Comparison of ENCODE assay signal across 9 mouse cellular contexts in the genomic region with DNA sequence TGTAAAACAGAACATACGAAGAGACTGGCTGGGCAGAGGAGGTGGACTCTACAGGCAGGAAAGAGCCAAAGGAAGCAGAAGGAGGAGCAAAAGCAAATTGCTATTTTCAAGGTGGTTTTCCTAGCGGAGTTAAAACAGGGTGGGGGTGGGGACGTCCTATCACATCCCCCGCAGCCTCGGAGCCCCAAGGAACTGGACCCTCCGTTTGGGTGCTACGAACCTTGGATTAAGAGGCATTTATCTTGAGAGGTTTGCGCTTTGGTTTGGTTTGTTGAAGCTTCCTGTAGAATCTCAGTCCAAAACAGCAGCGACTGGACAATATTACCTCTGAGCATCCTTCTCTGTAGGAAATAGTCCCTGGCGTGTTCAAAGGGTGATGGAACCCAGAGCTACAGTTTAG. TPM values are rescaled to one million over a fixed set of nuclear protein-coding genes. Genes with fewer than 3 reads are reported as not detected.
DNase-seq lines count a peak whose midpoint lies in the region; ATAC-seq and TF ChIP-seq lines count a peak whose summit lies in the region.
"Had no signal": no experiment of that assay in that cellular context is flagged by ENCODE, and none has a peak within 500 bp of the region (broad histone marks: within the 10 kb centered on the region; RNA-seq: fewer than 3 reads in every experiment).

No protein-coding gene starts in this region.

- H3K9ac ChIP-seq in liver, embryonic 11.5 days (ENCODE audit: low read depth, low read length): no peak overlapping the region
- H3K9ac ChIP-seq in forebrain, embryonic 14.5 days (ENCODE audit: low read length): no peak overlapping the region
- no peak overlapping the region for H3K9ac ChIP-seq in limb, embryonic 12.5 days (replicated peaks)

- WGBS in liver, embryonic 11.5 days: 13% methylated on average over 10 of the region's 10 CpGs
- 14% methylated on average over 10 of the region's 10 CpGs for WGBS in forebrain, embryonic 14.5 days
- WGBS in limb, embryonic 12.5 days: 15% methylated on average over 10 of the region's 10 CpGs
- WGBS in olfactory bulb, adult 2 months: 13% methylated on average over 10 of the region's 10 CpGs

- H3K4me1 ChIP-seq in liver, embryonic 11.5 days (replicated peaks; ENCODE audit: control insufficient read depth, insufficient read depth, low read length): peaks cover 3% of the 10 kb centered on the region; the same call in 1 of the 2 replicates
- H3K4me1 ChIP-seq in forebrain, embryonic 14.5 days (ENCODE audit: control insufficient read depth, insufficient read depth, low read length): no peaks in the 10 kb centered on the region
- H3K4me1 ChIP-seq in limb, embryonic 12.5 days (replicated peaks): peaks cover 20% of the 10 kb centered on the region
- H3K4me1 ChIP-seq in olfactory bulb, adult 2 months (ENCODE audit: control insufficient read depth, insufficient read depth, low read length): 0 out of 2 replicates have a peak, but pooled peaks cover 5% of the 10 kb centered on the region

- TF ChIP-seq CTCF in olfactory bulb, adult 2 months (IDR thresholded peaks at IDR 0.05; ENCODE audit: insufficient read depth, low read depth, low read length): no peak

- peaks cover 2% of the 10 kb centered on the region; the same call in 1 of the 2 replicates for H3K27me3 ChIP-seq in liver, embryonic 11.5 days (replicated peaks; ENCODE audit: control insufficient read depth, insufficient read depth, low read length)
- H3K27me3 ChIP-seq in forebrain, embryonic 14.5 days (replicated peaks; ENCODE audit: control insufficient read depth, insufficient read depth, low read length): no peaks in the 10 kb centered on the region; the same call in 1 of the 2 replicates
- H3K27me3 ChIP-seq in limb, embryonic 12.5 days: no peaks in the 10 kb centered on the region

- no peak for DNase-seq in liver, embryonic 11.5 days (ENCODE audit: low spot score)
- DNase-seq in liver: no peak
- no peak for DNase-seq in forebrain, embryonic 14.5 days (ENCODE audit: low spot score)
- no peak for DNase-seq in ovary, adult 18-20 months (ENCODE audit: low spot score)
- DNase-seq in left cerebral cortex, adult 18-20 months (ENCODE audit: low spot score in 2 of 2): no peak

- H3K36me3 ChIP-seq in liver, embryonic 11.5 days (ENCODE audit: control insufficient read depth, insufficient read depth, low read length): no peaks in the 10 kb centered on the region
- no peaks in the 10 kb centered on the region for H3K36me3 ChIP-seq in forebrain, embryonic 14.5 days (ENCODE audit: control insufficient read depth, insufficient read depth, low read length)
- H3K36me3 ChIP-seq in limb, embryonic 12.5 days: no peaks in the 10 kb centered on the region

- H3K27ac ChIP-seq in liver, embryonic 11.5 days (ENCODE audit: low read depth, low read length): no peak overlapping the region
- H3K27ac ChIP-seq in forebrain, embryonic 14.5 days (ENCODE audit: low read depth, low read length): no peak overlapping the region
- H3K27ac ChIP-seq in limb, embryonic 12.5 days: peak overlapping the region; percentile 51; the same call in 1 of the 2 replicates
- no peak overlapping the region for H3K27ac ChIP-seq in olfactory bulb, adult 2 months (ENCODE audit: insufficient read depth, low read depth, low read length)

- no peaks in the 10 kb centered on the region for H3K9me3 ChIP-seq in liver, embryonic 11.5 days (ENCODE audit: control insufficient read depth, low read length)
- H3K9me3 ChIP-seq in forebrain, embryonic 14.5 days (replicated peaks; ENCODE audit: control insufficient read depth, low read length): no peaks in the 10 kb centered on the region
- H3K9me3 ChIP-seq in limb, embryonic 12.5 days: peaks cover 3% of the 10 kb centered on the region; the same call in 1 of the 2 replicates

- no peak for TF ChIP-seq POLR2A in olfactory bulb, adult 2 months (IDR thresholded peaks at IDR 0.05; ENCODE audit: insufficient read depth, low read depth, low read length)

- ATAC-seq in liver, embryonic 11.5 days (replicated peaks; ENCODE audit: low FRiP score): no peak
- no peak for ATAC-seq in forebrain, embryonic 14.5 days
- ATAC-seq in limb, embryonic 12.5 days (ENCODE audit: insufficient number of reproducible peaks, insufficient read depth, low FRiP score, low TSS enrichment, low read depth): no peak
- no peak for ATAC-seq in erythroblast, adult 5-6 weeks (replicated peaks; ENCODE audit: low FRiP score, poor library complexity, severe bottlenecking)

- peak overlapping the region; percentile 48 for H3K4me2 ChIP-seq in liver, embryonic 11.5 days
- H3K4me2 ChIP-seq in forebrain, embryonic 14.5 days (ENCODE audit: low read length): peak overlapping the region; percentile 16
- peak overlapping the region; percentile 56 for H3K4me2 ChIP-seq in limb, embryonic 12.5 days

- no peak overlapping the region; the same call in 1 of the 2 replicates for H3K4me3 ChIP-seq in liver, embryonic 11.5 days (ENCODE audit: low read depth, low read length)
- H3K4me3 ChIP-seq in forebrain, embryonic 14.5 days (ENCODE audit: low read depth, low read length): no peak overlapping the region
- peak overlapping the region; percentile 29 for H3K4me3 ChIP-seq in limb, embryonic 12.5 days (replicated peaks)
- peak overlapping the region; percentile 0; the same call in 1 of the 2 replicates for H3K4me3 ChIP-seq in olfactory bulb, adult 2 months (ENCODE audit: insufficient read depth, low read depth, low read length)

RNA-seq across cellular contexts. Expression of a gene that starts 37.3 kb away (rescaled TPM):
- 210 and 219 TPM in 2 replicates for polyA plus RNA-seq in liver, embryonic 11.5 days (2014; fragmentation: Nextera tagmentation; extraction: Ambion mirVana)
- 63.3 and 75.1 TPM in 2 replicates for polyA plus RNA-seq in forebrain, embryonic 14.5 days (2014; fragmentation: Nextera tagmentation; extraction: Ambion mirVana)
- polyA plus RNA-seq in limb, embryonic 12.5 days (2016; fragmentation: Nextera tagmentation; extraction: Ambion mirVana): 85.8 and 113 TPM in 2 replicates
- polyA plus RNA-seq in olfactory bulb, adult 2 months (2012; ENCODE audit: insufficient read depth, insufficient read length, low replicate concordance, missing spikeins): not detected in 2 replicates
- 10 to 100 TPM; 60.3 to 68.1 TPM for total RNA-seq in left cerebral cortex, adult 18-20 months (2021)
- 71.7 and 84.2 TPM in 2 replicates for total RNA-seq in erythroblast, adult 5-6 weeks (2015; ENCODE audit: low replicate concordance)
- total RNA-seq in erythroblast, adult 5-6 weeks (2017; ENCODE audit: low replicate concordance): 40.7 and 52.0 TPM in 2 replicates

RNA-seq across cellular contexts. Expression of a gene that starts 41.9 kb away (rescaled TPM):
- 0.12 TPM in 1 of 2 replicates, not detected in the other for polyA plus RNA-seq in liver, embryonic 11.5 days (2014; fragmentation: Nextera tagmentation; extraction: Ambion mirVana)
- polyA plus RNA-seq in forebrain, embryonic 14.5 days (2014; fragmentation: Nextera tagmentation; extraction: Ambion mirVana): 1.5 and 2.3 TPM in 2 replicates
- polyA plus RNA-seq in limb, embryonic 12.5 days (2016; fragmentation: Nextera tagmentation; extraction: Ambion mirVana): 0.16 TPM in 1 of 2 replicates, not detected in the other
- not detected in 2 replicates for polyA plus RNA-seq in olfactory bulb, adult 2 months (2012; ENCODE audit: insufficient read depth, insufficient read length, low replicate concordance, missing spikeins)
- total RNA-seq in left cerebral cortex, adult 18-20 months (2021): 1 to 10 TPM; 5.1 TPM
- not detected in 2 replicates for total RNA-seq in erythroblast, adult 5-6 weeks (2015; ENCODE audit: low replicate concordance)
- total RNA-seq in erythroblast, adult 5-6 weeks (2017; ENCODE audit: low replicate concordance): 0.28 and 0.34 TPM in 2 replicates
- total RNA-seq: MEL had no signal

Comparison
In these comparisons a context has a peak if more than half of its experiments do, and no peak if none do; other contexts are left out.
1. H3K4me3 ChIP-seq: peak in limb, embryonic 12.5 days (single experiment) and olfactory bulb, adult 2 months (single experiment); none in liver, embryonic 11.5 days (single experiment) and forebrain, embryonic 14.5 days (single experiment).
2. Peak in every context shown above with its lines, with median percentiles within 50 percentile points of each other: H3K4me2 ChIP-seq.